Comparison of ENCODE assay signal across 20 mouse cellular contexts in the genomic region with DNA sequence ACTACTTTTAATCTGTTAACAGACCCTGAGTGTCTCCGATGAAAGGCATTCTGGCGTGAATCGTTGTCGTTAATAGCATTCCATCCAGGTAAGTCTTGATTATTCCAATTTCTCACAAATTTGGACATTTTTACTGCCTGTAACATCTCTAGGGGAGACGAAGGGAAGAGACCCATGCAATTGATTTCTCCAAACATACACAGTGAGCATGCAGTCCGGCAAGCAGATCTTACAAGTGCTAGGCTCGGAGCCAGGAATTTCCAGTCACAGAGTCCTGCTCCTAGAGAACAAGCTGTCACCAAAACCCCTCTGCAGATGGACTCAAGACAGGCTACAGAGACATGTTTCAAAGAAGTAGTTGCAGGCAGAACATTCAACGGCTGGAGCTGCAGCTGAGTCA.
A peak's percentile ranks its signal among the peaks of the same experiment; 100 is the strongest.
DNase-seq lines count a peak whose midpoint lies in the region; TF ChIP-seq lines count a peak whose summit lies in the region.
"Had no signal": no experiment of that assay in that cellular context is flagged by ENCODE, and none has a peak within 500 bp of the region (broad histone marks: within the 10 kb centered on the region; RNA-seq: fewer than 3 reads in every experiment).

No protein-coding gene starts in this region.

- H3K36me3 ChIP-seq in thymus, adult 2 months (ENCODE audit: control insufficient read depth, insufficient read depth, low read length): no peaks in the 10 kb centered on the region
- H3K36me3 ChIP-seq: embryonic facial prominence, embryonic 12.5 days; limb, embryonic 13.5 days; liver, embryonic 15.5 days; midbrain, embryonic 12.5 days had no signal

- peak; percentile 8 for DNase-seq in heart, adult 11 months
- no peak for DNase-seq in heart, postnatal 10 days
- peak; percentile 22 for DNase-seq in layer of hippocampus, adult 9-11 months
- no peak for DNase-seq in layer of hippocampus, adult 2 months (ENCODE audit: low spot score in 2 of 2)
- DNase-seq in right cerebral cortex, postnatal 10 days (ENCODE audit: low spot score in 2 of 2): peak; percentile 39
- no peak for DNase-seq in right cerebral cortex, postnatal 36 days (ENCODE audit: low spot score in 2 of 2)
- DNase-seq in thymus, adult 2 months: no peak
- DNase-seq: adrenal gland, postnatal 36 days; gastrocnemius, postnatal 14 days; heart, postnatal 14 days; kidney, adult 9 months; right cerebral cortex, postnatal 14 days; thymus, postnatal 14 days had no signal

- no peak for TF ChIP-seq CTCF in layer of hippocampus, adult 2 months (conservative IDR thresholded peaks at IDR 0.05)
- TF ChIP-seq CTCF in thymus, adult 2 months (IDR thresholded peaks at IDR 0.05; ENCODE audit: borderline replicate concordance, control insufficient read depth, extremely low read depth, insufficient read depth, low read length, poor library complexity): no peak

- H3K27me3 ChIP-seq in thymus, adult 2 months (ENCODE audit: control insufficient read depth, insufficient read depth, low read length): no peaks in the 10 kb centered on the region
- H3K27me3 ChIP-seq: embryonic facial prominence, embryonic 12.5 days; limb, embryonic 13.5 days; liver, embryonic 15.5 days; midbrain, embryonic 12.5 days had no signal

- no peak overlapping the region for H3K27ac ChIP-seq in layer of hippocampus, adult 2 months
- H3K27ac ChIP-seq in thymus, adult 2 months (ENCODE audit: control insufficient read depth, insufficient read depth, low read length): no peak overlapping the region
- H3K27ac ChIP-seq: embryonic facial prominence, embryonic 12.5 days; left cerebral cortex, adult 2 months; limb, embryonic 13.5 days; liver, embryonic 15.5 days; macrophage; midbrain, embryonic 12.5 days; stomach, postnatal 0 days had no signal

- no peaks in the 10 kb centered on the region for H3K4me1 ChIP-seq in thymus, adult 2 months (replicated peaks; ENCODE audit: control insufficient read depth, insufficient read depth, low read length)
- H3K4me1 ChIP-seq: embryonic facial prominence, embryonic 12.5 days; midbrain, embryonic 12.5 days had no signal

- H3K4me3 ChIP-seq in layer of hippocampus, adult 2 months: no peak overlapping the region
- no peak overlapping the region for H3K4me3 ChIP-seq in thymus, adult 2 months (ENCODE audit: control insufficient read depth, insufficient read depth, low read length)
- H3K4me3 ChIP-seq: embryonic facial prominence, embryonic 12.5 days; left cerebral cortex, adult 2 months; limb, embryonic 13.5 days; liver, embryonic 15.5 days; midbrain, embryonic 12.5 days had no signal

- 91% methylated on average over 8 of the region's 8 CpGs for WGBS in thymus, adult 2 months

- intact Hi-C loops in heart, postnatal 10 days (cut with DNase I): no loop called here

- no peak for TF ChIP-seq POLR2A in thymus, adult 2 months (IDR thresholded peaks at IDR 0.05; ENCODE audit: control insufficient read depth, extremely low read depth, insufficient read depth, low read length, poor library complexity)

Comparison
In these comparisons a context has a peak if more than half of its experiments do, and no peak if none do; other contexts are left out.
1. DNase-seq: peak in heart, adult 11 months (single experiment), layer of hippocampus, adult 9-11 months (single experiment) and right cerebral cortex, postnatal 10 days (2 of 2); none in heart, postnatal 10 days (0 of 2), layer of hippocampus, adult 2 months (0 of 2), right cerebral cortex, postnatal 36 days (0 of 2) and thymus, adult 2 months (single experiment).